Mouse (Mus musculus) midbrain, embryonic 11.5 days (tissue): ENCODE data around the gene Rag2. TPM values are rescaled to one million over a fixed set of nuclear protein-coding genes. Genes with fewer than 3 reads are reported as not detected.
A peak's percentile ranks its signal among the peaks of the same experiment; 100 is the strongest.

ENCODE experiments used
- ATAC-seq: fragments of 200-750 bp; cut with Nextera tagmentation; 2 replicates; pipeline ENCODE4 v1.8.0; 2017; ENCODE audit warnings: moderate TSS enrichment, moderate library complexity; ENCODE audit not compliant: low FRiP score
- DNase-seq: peaks from one replicate; pipeline ENCODE4 v3.0.0; 2015; ENCODE audit warnings: low spot score; ENCODE audit errors: missing footprints
- H3K27ac ChIP-seq: fragments of 300-500 bp; sonication (generic); 2 replicates; pipeline ENCODE4 v1.5.1; 2014; ENCODE audit warnings: low read depth, low read length
- H3K27me3 ChIP-seq: fragments of 300-500 bp; sonication (generic); 2 replicates; pipeline ENCODE4 v1.6.1; 2014; ENCODE audit warnings: mild to moderate bottlenecking, low read length, moderate library complexity, mixed read lengths; ENCODE audit not compliant: control insufficient read depth, insufficient read depth
- H3K36me3 ChIP-seq: fragments of 300-500 bp; sonication (generic); 2 replicates; pipeline ENCODE4 v1.6.1; 2014; ENCODE audit warnings: mild to moderate bottlenecking, low read length, moderate library complexity, mixed read lengths; ENCODE audit not compliant: control insufficient read depth, insufficient read depth
- H3K4me1 ChIP-seq: fragments of 300-500 bp; sonication (generic); 2 replicates; pipeline ENCODE4 v1.6.1; 2014; ENCODE audit warnings: low read length; ENCODE audit not compliant: control insufficient read depth, insufficient read depth
- H3K4me2 ChIP-seq: fragments of 300-500 bp; sonication (generic); 2 replicates; pipeline ENCODE4 v1.6.1; 2014; ENCODE audit warnings: mild to moderate bottlenecking, moderate library complexity
- H3K4me3 ChIP-seq: fragments of 300-500 bp; sonication (generic); 2 replicates; pipeline ENCODE4 v1.5.1; 2014; ENCODE audit warnings: low read depth, low read length
- H3K9ac ChIP-seq: fragments of 300-500 bp; sonication (generic); 2 replicates; pipeline ENCODE4 v1.6.1; 2014; ENCODE audit warnings: low read length
- H3K9me3 ChIP-seq: fragments of 300-500 bp; sonication (generic); 2 replicates; pipeline ENCODE4 v1.6.1; 2016; ENCODE audit warnings: low read length; ENCODE audit not compliant: control insufficient read depth
- WGBS: fragments of 180-500 bp; shearing (Covaris S2); extraction: QIAGEN DNeasy Blood & Tissue Kit; methylation state at CpG from one replicate; pipeline ENCODE4 v1.1.7; 2014; 5-methylcytosine and 5-hydroxymethylcytosine counted together
- polyA plus RNA-seq: library from polyadenylated mRNA; unstranded; fragments of >200 nt; fragmentation: Nextera tagmentation; extraction: Ambion mirVana; gene quantifications from 2 replicates; pipeline ENCODE4 v1.2.1, GENCODE M21; 2014

The Rag2 gene
- polyA plus RNA-seq, 1 experiment from 2014 or later, result 0.05 TPM

DNA sequence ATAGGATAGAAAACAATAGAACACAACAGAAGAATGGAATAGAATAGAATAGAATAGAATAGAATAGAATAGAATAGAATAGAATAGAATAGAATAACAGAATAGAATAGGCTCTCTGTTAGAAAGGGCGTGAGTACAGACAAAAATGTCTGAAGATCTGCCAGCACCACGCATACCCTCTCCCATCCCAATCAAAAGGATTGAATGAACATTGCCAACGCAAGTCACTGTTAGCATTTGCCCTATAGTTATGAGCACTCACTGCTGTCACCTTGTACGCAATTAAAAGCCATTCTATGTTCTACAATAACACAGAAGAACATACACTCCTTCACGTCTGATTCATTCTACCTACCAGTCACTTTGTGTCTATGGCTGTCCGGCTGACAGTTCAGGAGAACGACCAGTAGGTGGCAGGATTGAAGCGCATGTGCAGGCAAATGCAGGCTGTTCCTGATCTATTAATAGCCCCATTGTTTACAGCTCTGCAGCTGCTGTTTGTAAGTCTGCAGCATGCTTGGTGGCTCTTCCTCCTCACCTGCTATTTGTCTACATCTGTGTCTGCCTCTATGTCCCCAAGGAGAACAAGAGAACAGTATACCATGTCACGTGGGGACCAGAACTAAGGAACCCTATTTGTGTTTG, 40.7 kb downstream of the Rag2 start:
- no peak overlapping the region for H3K4me2 ChIP-seq
- H3K9ac ChIP-seq, result no peak overlapping the region
- no peak overlapping the region for H3K4me3 ChIP-seq
- DNase-seq, result peak; percentile 96
- ATAC-seq, result peak; percentile 93
- H3K9me3 ChIP-seq, result no peaks in the 10 kb centered on the region
- no peaks in the 10 kb centered on the region for H3K27me3 ChIP-seq
- H3K4me1 ChIP-seq, result no peaks in the 10 kb centered on the region
- WGBS, result 25% methylated on average over 9 of the region's 9 CpGs
- no peaks in the 10 kb centered on the region for H3K36me3 ChIP-seq
- no peak overlapping the region for H3K27ac ChIP-seq

DNA sequence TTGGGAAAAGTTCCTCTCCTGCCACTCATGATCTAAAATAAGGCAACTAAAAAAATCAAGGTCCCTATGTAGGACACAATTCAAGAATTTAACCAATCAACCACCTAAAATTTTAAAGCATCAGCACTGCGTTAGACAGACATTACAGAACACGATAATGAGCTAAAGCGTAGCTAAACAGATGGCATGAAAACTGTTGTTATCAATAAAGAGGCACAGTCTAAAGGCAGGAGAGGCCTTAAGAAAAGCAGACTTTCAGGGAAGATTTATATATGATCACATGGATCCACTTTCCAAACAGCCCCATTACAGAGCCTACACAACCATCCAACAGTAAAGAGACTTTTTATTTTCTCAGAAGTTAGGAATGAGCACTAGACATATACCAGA, 41.2 kb downstream of the Rag2 start:
- Histone ChIP-seq H3K9me3 (no peaks in the 10 kb centered on the region), H3K27me3 (no peaks in the 10 kb centered on the region), H3K27ac (no peak overlapping the region), H3K4me2 (no peak overlapping the region), H3K4me3 (no peak overlapping the region), H3K4me1 (no peaks in the 10 kb centered on the region), H3K36me3 (no peaks in the 10 kb centered on the region), H3K9ac (no peak overlapping the region)
- 91% methylated on average over 3 of the region's 3 CpGs for WGBS
- no peak for DNase-seq
- peak; percentile 33 for ATAC-seq

DNA sequence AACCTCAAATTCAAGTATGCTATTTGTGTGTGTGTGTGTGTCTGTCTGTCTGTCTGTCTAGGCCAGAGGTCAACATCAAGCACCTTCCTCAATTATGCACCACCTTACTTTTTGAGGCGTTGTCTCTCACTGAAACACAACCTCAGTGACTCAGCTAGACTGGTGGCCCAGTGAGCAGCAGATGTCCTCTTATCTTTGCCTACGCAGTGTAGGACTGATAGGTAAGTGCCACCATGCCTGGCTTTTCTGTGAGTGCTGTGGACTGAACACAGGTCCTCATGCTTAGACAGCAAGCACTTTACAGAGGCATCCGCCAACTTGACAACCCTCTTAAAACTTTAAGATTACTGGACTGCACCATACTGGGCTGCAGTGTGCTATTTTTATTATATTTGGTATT, 44.2 kb downstream of the Rag2 start:
- Histone ChIP-seq H3K4me2 (no peak overlapping the region), H3K9me3 (no peaks in the 10 kb centered on the region), H3K4me3 (no peak overlapping the region), H3K36me3 (no peaks in the 10 kb centered on the region), H3K4me1 (no peaks in the 10 kb centered on the region), H3K27ac (no peak overlapping the region), H3K9ac (no peak overlapping the region), H3K27me3 (no peaks in the 10 kb centered on the region)
- 92% methylated on average over 3 of the region's 3 CpGs for WGBS
- DNase-seq (no peak), ATAC-seq (no peak)

DNA sequence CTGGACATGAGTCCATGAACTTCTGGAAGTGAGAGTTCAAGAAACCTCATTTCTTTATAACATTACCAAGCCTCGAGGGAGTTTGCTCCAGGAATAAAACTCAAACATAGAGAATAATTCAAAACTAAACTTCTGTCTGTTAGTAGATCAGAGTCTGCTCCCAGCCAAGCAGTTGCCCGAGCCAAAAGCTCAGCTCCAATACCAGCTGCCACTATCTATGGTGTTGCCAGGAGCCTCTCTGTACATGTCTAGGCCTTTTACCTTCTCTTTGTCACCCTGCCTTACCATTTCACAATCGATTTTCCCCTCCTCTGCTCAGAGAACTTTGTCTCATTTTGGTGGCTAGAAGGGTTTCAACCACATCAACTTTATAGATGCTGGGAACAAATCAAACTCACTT, 49.0 kb downstream of the Rag2 start:
- no peaks in the 10 kb centered on the region for H3K4me1 ChIP-seq
- H3K27ac ChIP-seq, result no peak overlapping the region
- no peak overlapping the region for H3K4me2 ChIP-seq
- H3K36me3 ChIP-seq, result no peaks in the 10 kb centered on the region
- DNase-seq, result no peak
- H3K9ac ChIP-seq, result no peak overlapping the region
- 80% methylated on average over 3 of the region's 3 CpGs for WGBS
- H3K27me3 ChIP-seq, result no peaks in the 10 kb centered on the region
- H3K4me3 ChIP-seq, result no peak overlapping the region
- H3K9me3 ChIP-seq, result no peaks in the 10 kb centered on the region
- no peak for ATAC-seq

DNA sequence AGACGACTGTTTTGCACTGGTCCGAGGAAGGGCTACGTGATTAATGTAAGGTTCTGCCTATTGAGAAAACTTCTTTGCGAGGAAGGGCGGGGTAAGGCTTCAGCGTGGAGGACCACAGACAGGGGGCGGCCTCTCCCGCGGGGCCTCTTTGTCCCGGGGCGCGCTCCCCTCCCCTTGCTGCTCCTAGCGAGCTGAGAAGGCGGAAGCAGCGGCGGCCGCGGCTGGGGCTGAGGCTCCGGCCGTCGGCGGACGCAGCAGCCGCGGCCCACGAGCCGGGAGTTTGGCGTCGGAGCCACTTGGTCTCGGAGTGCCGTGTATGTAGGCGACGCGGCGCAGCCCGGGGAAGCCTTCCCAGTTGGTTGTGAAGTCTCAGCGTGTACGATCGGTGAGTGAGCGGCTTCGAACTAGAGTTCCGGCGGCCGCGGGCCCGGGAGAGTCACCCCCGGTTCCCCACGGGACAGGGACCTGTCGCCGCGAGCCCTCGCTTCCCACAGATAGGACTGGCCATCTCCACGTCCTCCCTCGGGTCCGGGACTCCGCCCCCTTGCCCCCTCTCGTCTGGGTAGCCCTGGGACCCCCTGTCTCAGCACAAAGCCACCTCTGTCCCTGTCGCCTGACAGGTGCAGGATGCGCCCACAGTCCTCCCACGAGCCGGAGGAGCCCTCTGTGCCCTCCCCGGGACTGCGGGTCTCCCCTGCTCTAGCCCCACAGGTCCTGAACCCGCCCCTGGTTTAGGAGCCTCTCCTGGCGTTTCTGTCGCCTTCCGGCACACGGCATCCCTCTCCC, 53.9 kb downstream of the Rag2 start, which contains the start of gene Traf6:
TSS of gene Traf6 (plus strand) at position 194 of the 786 bp plus-strand sequence.
- no peaks in the 10 kb centered on the region for H3K9me3 ChIP-seq
- H3K4me1 ChIP-seq, result peaks cover 9% of the 10 kb centered on the region
- peak within 1 kb of the TSS; percentile 76 for H3K4me2 ChIP-seq
- no peaks in the 10 kb centered on the region for H3K27me3 ChIP-seq
- DNase-seq (peak; percentile 97), ATAC-seq (peak; percentile 95)
- WGBS, result under 1% methylated on average over 63 of the region's 68 CpGs
- H3K27ac ChIP-seq, result peak within 1 kb of the TSS; percentile 67
- peak within 1 kb of the TSS; percentile 97 for H3K4me3 ChIP-seq
- H3K9ac ChIP-seq, result peak within 1 kb of the TSS; percentile 96
- H3K36me3 ChIP-seq, result no peaks in the 10 kb centered on the region

DNA sequence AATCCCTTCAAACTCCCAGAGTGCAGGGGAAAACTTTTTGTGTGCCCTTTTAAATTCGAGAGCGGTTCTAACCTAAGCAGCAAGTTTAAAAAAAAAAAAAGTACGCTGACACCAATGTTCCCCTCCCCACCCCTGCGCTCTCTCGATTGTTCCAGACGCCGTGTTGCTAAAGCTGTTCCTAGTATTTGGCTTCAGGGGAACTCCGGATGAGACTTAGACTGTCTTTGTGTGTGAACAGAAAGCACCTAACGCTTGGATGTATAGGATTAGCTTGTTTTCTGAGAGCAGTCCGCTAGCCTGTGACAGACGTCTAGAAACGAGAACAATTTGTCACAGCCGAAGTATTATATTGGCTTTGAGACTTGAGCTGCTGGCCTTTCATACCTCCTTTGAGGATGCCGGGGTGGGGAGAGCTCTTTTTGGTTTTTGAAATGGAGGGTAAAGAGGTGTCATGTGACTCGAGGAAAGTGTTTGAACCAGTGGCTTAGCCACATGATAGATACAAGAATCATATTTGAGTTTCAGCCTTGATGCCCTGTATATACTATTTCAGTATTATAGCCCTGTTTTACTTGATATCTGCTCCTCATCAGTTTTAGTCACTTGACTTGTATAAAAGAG, 54.8 kb downstream of the Rag2 start:
- Histone ChIP-seq H3K4me2 (peak overlapping the region; percentile 76), H3K9ac (peak overlapping the region; percentile 96), H3K27me3 (no peaks in the 10 kb centered on the region), H3K36me3 (no peaks in the 10 kb centered on the region), H3K4me3 (peak overlapping the region; percentile 97), H3K27ac (peak overlapping the region; percentile 67; the same call in 1 of the 2 replicates), H3K9me3 (no peaks in the 10 kb centered on the region), H3K4me1 (peaks cover 9% of the 10 kb centered on the region)
- peak; percentile 53 for ATAC-seq
- peak; percentile 93 for DNase-seq
- WGBS, result 2% methylated on average over 15 of the region's 15 CpGs

Other genes starting within 250 kb of the Rag2 start
- 0.12 TPM in 2 replicates for gene Rag1, start 24.8 kb downstream of the Rag2 start, polyA plus RNA-seq
- 64.4 and 67.8 TPM in 2 replicates for gene B230118H07Rik, start 24.8 kb downstream of the Rag2 start, polyA plus RNA-seq
- 23.9 and 24.6 TPM in 2 replicates for gene Traf6, start 53.7 kb downstream of the Rag2 start, polyA plus RNA-seq